Mouse (Mus musculus) cerebellum, adult 9-10 months (tissue): ENCODE results near the gene Gpr146.
A peak's percentile ranks its signal among the peaks of the same experiment; 100 is the strongest.

Experiments used
- DNase-seq: peaks from one replicate; pipeline ENCODE4 v3.0.0; 2022

Gpr146 gene

GRCm38 (mm10) chr5:139433842-139434568 is 56.5 kb downstream of the Gpr146 start:
- no peak for DNase-seq

- no peak for DNase-seq
Measured at GRCm38 (mm10) chr5:139434940-139435339, 57.4 kb downstream of the Gpr146 start.

GRCm38 (mm10) chr5:139437769-139438168 is 60.3 kb downstream of the Gpr146 start:
- DNase-seq, result no peak

GRCm38 (mm10) chr5:139438440-139438839 is 60.9 kb downstream of the Gpr146 start:
- no peak for DNase-seq

GRCm38 (mm10) chr5:139440451-139440850 is 63.0 kb downstream of the Gpr146 start:
- peak; percentile 52 for DNase-seq

- DNase-seq, result no peak
Measured at GRCm38 (mm10) chr5:139440926-139441725, 63.6 kb downstream of the Gpr146 start.

GRCm38 (mm10) chr5:139441726-139442018 is 64.2 kb downstream of the Gpr146 start:
- no peak for DNase-seq

- no peak for DNase-seq
Measured at GRCm38 (mm10) chr5:139442428-139442827, 64.9 kb downstream of the Gpr146 start.

- no peak for DNase-seq
Measured at GRCm38 (mm10) chr5:139442962-139443361, 65.5 kb downstream of the Gpr146 start.

GRCm38 (mm10) chr5:139445258-139445657 is 67.8 kb downstream of the Gpr146 start:
- DNase-seq, result no peak
